Mouse (Mus musculus) cerebellum, postnatal 25 days (tissue): Measurements from ENCODE around the gene Slc5a6.

Experiments used
- DNase-seq, 2 experiments: peaks; one replicate each; pipeline ENCODE4 v3.0.0; 2021; ENCODE audit warnings: mixed read lengths in 2 of 2

The Slc5a6 gene

DNA sequence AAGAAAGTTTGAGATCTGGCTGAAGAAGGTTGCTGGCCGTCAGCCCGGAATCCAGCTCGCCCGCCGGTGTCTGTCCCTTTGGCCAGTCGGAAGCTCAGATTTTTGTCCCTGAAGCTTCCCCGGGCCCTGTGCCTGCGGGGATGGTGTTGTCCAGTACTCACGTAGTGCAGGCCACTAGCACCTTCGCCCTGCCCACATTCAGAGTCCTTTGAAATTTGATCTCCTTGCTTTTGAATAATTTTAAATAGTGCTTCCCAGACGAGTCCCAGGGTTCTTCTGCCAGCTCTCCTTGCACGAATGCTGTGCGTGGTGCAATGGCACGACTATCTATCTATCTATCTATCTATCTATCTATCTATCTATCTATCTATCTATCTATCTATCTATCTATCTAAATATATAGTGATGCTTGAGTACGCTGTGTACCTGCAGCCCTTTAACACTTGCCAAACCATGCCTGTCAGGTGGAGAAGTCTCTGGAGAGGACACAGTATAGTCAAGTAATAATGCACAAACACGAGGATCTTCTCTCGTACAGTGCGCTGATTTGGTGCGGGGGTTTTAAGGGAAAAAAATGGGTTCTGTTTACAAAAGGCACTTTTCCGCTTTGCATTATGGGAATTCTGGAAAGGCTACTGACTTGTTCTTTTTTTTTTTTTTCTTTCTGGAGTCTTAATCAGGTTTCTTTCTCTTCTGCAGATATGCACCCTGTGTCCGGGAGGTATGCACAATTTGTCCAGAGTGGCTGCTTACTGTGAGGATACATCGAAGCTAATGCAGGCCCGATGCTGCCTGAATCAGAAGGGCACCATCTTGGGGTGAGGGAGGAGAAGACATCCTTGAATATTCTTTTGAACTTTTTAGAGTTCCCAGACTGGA lies at the start of gene Slc5a6:
TSS of gene Slc5a6 (minus strand) at position 162 of the 879 bp plus-strand sequence.
- peak; percentile 40 to 57 for DNase-seq

GRCm38 (mm10) chr5:31095711-31096480 lies 47.2 kb upstream of the Slc5a6 start:
- DNase-seq, result no peak

- peak in 1 of 2 experiments; percentile 38 for DNase-seq
These were observed 46.3 kb upstream of the Slc5a6 start for GRCm38 (mm10) chr5:31094799-31095691.

DNA sequence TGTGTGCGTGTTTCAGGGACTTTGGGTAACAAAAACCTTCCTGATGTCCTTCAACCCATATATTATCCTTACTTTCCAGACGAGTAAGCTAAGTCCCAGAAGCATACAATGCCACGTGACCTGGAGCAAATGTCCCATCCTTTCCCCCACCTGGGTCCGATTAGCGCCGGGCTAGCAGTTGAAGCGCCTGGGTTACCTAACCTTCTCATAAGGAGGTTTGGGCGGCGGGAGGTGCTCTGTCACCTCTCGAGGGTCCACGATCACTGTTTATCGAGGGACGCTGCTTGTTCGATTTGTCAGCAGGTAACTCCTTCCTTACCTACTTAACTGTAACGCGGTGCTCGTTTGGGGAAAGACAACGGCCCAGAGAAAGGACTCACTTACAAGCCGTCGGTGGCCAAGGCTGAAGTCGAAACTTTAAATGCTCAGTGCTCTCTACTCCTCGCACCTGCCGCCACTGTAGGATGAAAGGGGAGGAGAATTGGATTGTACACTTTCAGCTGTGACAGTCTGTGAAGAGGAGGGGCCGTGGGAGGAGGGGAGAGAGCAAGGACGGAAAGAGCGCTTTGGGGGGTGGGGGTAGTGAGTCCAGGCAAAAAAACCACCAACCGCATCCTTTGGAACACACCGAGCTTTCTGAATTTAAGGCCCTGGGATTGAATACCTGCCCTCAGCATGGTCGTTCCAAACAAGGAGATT lies 45.5 kb upstream of the Slc5a6 start:
- no peak for DNase-seq

DNA sequence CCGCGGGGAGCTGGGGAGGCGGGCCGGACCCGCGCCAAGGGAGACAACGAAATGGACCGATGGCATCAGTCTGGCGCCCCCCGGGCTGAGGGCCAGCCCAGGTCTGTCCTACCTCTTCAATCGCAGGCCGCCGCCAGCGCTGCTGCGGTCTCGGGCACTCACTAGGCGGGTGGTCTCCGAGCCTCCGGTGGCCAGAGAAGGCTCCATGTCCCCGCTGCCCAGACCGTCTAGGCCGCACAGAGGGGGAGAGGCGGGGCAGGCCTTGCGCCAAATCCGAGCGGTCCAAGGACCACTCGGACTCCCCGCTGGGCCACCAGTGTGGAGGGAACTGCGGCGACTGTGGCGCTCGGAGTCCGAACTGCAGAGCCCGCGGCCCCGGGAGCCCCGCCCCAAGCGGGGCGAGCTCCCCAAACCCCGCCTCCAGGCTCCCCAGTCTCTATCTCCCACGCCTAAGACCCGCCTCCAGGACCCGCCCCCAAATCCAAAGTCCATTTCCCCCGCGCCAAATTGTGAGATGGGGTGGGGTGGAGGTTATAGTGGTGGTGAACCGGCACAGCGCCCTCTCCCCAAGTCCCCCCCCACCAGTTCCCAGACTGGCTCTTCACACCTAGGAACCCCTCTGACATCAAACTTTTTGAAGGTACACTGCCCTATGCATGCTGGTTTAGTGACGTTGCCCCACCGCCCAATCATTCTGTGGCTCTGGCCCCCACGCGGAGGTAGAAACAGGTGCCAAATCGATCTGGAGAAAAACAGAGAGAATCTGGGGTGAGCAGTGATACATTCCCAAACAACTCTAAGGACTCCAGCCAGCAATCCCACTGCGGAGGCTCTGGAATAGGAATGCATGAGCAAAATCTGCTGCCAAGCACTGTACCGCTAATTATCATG lies 44.7 kb upstream of the Slc5a6 start:
- DNase-seq, result peak in 1 of 2 experiments; percentile 38

DNA sequence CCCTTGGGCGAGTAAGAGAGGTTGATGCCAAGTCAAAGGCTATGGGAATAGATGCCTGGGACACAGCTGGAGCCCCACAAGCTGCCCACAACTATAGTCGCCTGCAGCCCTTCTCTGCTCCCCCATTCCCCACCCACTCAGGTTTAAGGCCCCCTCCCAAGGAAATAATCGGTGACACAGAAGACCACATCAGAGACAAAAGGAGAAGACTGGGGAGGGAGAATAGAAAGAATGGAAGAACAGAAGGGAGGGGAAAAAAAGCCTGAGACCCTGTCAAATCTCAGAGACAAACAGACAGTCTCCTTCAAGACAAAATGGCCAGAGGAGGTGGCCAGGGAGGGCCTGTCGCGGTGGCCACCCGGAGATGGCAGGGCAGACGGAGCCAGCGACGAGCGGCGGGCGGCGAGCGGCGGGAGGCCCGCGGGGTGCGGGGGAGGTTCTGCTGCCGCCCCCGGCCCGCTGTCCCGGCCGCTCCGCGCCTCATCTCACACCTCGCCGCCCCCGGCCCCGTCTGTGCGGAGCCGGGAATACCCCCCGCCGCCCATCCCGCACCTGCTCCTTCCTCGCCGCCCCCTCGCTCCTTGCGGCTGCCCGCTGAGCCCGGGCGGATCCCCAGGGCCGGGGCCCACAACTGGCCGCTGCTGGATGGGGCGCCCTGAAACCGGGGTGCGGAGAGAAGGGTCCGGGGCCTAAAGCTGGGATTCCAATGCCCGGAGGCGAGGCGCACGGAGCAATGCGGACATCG lies 43.7 kb upstream of the Slc5a6 start:
- no peak for DNase-seq

- DNase-seq, result no peak
These were observed 38.4 kb upstream of the Slc5a6 start for GRCm38 (mm10) chr5:31087131-31087530.

DNA sequence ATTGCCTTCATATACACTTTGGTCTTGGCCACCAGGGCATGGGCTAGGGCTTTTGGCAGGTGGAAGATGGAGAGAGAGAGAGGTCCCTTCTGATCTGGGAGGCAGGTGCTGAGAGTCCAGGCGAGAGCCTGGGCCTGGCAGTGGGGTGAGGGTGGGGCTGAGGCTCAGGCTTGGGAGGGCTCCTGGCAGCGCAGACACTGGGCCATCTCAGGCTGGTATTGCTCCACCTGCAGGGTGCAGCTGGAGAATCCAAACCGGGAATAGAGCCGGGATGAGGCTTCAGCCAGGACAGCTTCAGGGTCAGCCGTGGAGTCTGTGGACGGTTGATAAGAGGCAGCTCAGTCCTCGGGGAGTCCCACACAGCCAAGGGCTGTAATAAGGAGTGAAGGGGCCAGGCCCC lies 37.9 kb upstream of the Slc5a6 start:
- no peak for DNase-seq

GRCm38 (mm10) chr5:31083949-31084348 lies 35.2 kb upstream of the Slc5a6 start:
- no peak for DNase-seq

DNA sequence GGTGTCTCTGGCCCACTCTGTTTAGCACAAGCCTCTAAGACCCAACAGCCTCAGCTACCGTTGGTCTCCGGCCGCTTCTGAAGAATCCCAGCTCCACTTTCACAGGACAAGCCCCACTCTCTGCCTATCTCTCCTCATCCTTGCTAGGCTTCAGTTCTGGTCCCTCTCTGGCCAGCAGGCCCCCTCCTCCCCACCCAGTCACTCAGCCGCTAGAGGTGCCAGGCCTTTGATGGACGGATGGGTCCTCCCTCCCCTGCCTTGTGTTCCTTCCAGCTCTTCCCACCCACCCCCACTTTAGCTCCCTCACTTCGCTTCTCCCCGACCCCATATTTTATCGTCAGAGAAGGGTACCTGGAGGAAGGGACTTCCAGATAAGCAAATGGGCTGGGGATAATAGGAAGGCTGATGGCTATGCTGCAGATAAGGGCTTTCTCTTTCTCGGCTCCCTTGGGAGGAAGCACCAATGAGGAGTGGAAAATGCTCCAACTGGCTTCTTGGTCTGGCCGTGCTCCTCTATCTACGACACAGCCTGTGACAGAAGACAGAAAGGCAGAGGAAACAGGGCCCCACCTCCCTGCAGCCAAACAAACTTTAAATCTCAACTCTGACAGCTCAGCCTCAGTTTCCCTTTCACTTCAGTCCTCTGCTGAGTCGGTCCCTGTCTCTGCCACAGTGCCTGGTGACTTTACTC lies 34.4 kb upstream of the Slc5a6 start:
- DNase-seq, result no peak

DNA sequence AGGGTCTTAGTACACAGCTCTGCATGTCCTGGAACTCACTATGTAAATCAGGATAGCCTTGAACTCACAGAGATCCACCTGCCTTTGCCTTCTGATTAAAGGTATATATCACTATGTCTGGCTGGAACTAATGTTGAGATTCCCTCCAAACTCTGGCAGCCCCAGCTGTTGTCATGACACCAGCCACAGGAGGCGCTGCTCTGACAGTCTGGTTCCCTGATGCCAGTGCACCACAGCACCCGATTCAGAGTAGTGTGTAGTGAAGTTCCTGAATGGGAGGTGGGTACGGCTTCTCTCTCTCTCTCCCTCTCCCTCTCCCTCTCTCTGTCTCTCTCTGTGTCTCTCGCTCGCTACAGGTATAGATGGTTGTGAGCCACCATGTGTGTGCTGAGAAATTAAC lies 33.6 kb upstream of the Slc5a6 start:
- DNase-seq, result peak in 1 of 2 experiments; percentile 64

DNA sequence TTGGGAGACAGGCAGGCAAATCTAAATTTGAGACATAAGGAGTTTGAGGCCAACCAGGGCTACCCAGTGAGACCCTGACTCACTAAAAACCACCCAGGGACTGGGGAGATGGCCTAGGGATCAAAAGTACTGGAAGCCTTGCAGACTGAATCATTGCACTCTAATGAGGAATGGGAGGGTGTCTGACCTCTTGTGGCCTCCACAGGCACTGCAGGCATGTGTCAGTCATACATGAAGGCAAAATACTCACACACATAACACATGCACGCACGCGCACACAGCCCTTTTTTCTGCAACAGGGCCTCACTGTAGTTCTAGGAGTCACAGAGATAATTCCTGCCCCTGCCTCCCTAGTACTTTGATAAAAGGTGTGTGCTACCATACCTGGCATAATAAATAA lies 32.7 kb upstream of the Slc5a6 start:
- DNase-seq, result peak in 1 of 2 experiments; percentile 65

DNA sequence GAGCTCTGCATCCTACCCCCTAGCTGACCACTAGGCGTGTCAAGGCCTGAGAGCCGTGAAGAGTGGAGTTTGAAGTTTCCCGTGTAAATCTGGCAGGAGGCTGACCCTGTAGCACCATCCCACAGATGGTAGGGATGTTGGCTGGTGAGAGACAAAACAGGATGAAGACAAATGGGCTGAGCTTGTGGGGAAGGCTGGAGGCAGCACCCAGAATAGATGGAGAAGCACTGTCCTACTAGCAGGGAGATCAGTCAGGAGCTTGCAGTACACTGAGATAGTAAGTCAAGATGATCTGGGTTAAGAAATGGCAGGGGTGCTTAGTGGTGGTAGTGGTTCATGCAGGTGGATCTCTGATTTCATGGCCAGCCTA lies 32.1 kb upstream of the Slc5a6 start:
- no peak for DNase-seq

- peak in 1 of 2 experiments; percentile 40 for DNase-seq
These were observed 31.5 kb upstream of the Slc5a6 start for GRCm38 (mm10) chr5:31080059-31080794.

DNA sequence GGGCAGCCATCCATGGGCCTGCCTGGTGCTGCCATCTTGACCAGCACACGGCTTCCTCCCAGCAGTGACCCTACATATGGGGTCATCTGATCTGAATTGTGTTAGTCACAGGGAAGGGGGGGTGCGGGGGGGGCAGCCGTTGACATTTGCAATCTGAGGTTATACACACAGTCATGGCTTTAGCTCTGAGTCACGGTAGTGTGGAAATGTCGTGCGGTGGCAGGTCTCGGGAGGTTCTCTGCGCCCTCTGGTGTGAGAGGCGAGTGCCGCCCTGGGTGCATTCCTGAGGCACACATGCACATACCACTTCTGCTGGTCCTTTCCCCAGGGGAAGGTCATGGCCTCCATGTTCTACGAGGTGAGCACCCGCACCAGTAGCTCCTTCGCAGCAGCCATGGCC lies 27.6 kb upstream of the Slc5a6 start:
- DNase-seq, result no peak

GRCm38 (mm10) chr5:31073176-31073575 lies 24.5 kb upstream of the Slc5a6 start:
- no peak for DNase-seq

DNA sequence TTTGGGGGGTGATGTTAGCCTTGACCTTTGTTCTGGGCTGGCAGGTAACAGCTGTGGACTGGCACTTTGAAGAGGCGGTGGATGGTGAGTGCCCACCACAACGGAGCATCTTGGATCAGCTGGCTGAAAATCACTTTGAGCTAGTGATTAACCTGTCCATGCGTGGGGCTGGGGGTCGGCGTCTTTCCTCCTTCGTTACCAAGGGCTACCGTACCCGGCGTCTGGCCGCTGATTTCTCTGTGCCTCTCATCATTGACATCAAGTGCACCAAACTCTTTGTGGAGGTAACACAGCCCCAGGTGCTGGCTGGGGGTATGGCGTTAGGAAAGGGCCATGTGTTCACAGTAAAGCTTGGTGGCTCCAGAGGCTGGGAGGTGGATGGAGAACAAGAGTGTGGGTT lies 23.1 kb upstream of the Slc5a6 start:
- DNase-seq, result no peak

DNA sequence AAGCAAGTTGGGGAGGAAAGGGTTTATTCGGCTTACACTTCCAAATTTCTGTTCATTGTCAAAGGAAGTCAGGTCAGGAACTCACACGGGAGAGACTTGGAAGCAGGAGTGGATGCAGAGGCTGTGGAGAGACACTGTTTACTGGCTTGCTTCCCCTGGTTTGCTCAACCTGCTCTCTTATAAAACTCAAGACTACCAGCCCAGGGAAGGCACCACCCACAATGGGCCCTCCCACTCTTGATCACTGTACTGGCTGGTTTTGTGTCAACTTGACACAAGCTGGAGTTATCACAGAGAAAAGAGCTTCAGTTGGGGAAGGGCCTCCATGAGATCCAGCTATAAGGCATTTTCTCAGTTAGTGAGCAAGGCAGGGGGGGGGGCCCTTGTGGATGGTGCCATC lies 22.3 kb upstream of the Slc5a6 start:
- no peak for DNase-seq

GRCm38 (mm10) chr5:31069810-31070209 lies 21.1 kb upstream of the Slc5a6 start:
- no peak for DNase-seq
